Mouse (Mus musculus) lung, postnatal 0 days (tissue): ENCODE measurements around the gene Wnt1. TPM values are rescaled to one million over a fixed set of nuclear protein-coding genes. Genes with fewer than 3 reads are reported as not detected.

Experiments
- ATAC-seq: fragments of 200-750 bp; cut with Nextera tagmentation; 2 replicates; pipeline ENCODE4 v1.8.0; 2017; ENCODE audit warnings: moderate library complexity
- DNase-seq: peaks from one replicate; pipeline ENCODE4 v3.0.0-alpha.2; 2016; ENCODE audit warnings: low spot score
- H3K27ac ChIP-seq: fragments of 300-500 bp; sonication (generic); 2 replicates; pipeline ENCODE4 v1.5.1; 2014; ENCODE audit warnings: antibody characterized with exemption, mild to moderate bottlenecking, low read length, mixed read lengths
- H3K27me3 ChIP-seq: fragments of 300-500 bp; sonication (generic); replicated peaks from 2 replicates; pipeline ENCODE4 v1.6.1; 2014; ENCODE audit warnings: low read length, mixed read lengths; ENCODE audit not compliant: insufficient read depth
- H3K36me3 ChIP-seq: fragments of 300-500 bp; sonication (generic); 2 replicates; pipeline ENCODE4 v1.6.1; 2014; ENCODE audit warnings: low read length, mixed read lengths; ENCODE audit not compliant: insufficient read depth
- H3K4me1 ChIP-seq: fragments of 300-500 bp; sonication (generic); 2 replicates; pipeline ENCODE4 v1.6.1; 2014; ENCODE audit warnings: antibody characterized with exemption, low read depth, low read length, mixed read lengths; ENCODE audit not compliant: insufficient read depth
- H3K4me2 ChIP-seq: fragments of 300-500 bp; sonication (generic); replicated peaks from 2 replicates; pipeline ENCODE4 v1.6.1; 2014; ENCODE audit warnings: low read depth, mild to moderate bottlenecking, low read length, moderate library complexity, mixed read lengths
- H3K4me3 ChIP-seq: fragments of 300-500 bp; sonication (generic); 2 replicates; pipeline ENCODE4 v1.5.1; 2014; ENCODE audit warnings: low read depth, low read length
- H3K9ac ChIP-seq: fragments of 300-500 bp; sonication (generic); replicated peaks from 2 replicates; pipeline ENCODE4 v1.6.1; 2014; ENCODE audit warnings: low read depth, mild to moderate bottlenecking
- H3K9me3 ChIP-seq: fragments of 300-500 bp; sonication (generic); 2 replicates; pipeline ENCODE4 v1.6.1; 2016; ENCODE audit warnings: low read length, mixed read lengths
- CTCF ChIP-seq: IDR thresholded peaks from 2 replicates; pipeline ENCODE4 v1.5.1; 2016; ENCODE audit warnings: antibody characterized with exemption, mild to moderate bottlenecking
- EP300 ChIP-seq: IDR thresholded peaks from 2 replicates; pipeline ENCODE4 v1.6.1; 2016; ENCODE audit warnings: antibody characterized with exemption, mild to moderate bottlenecking, control low read depth
- WGBS: fragments of 180-500 bp; shearing (Covaris S2); extraction: QIAGEN DNeasy Blood & Tissue Kit; methylation state at CpG from one replicate; pipeline ENCODE4 v1.1.7; 2014; 5-methylcytosine and 5-hydroxymethylcytosine counted together
- polyA plus RNA-seq: library from polyadenylated mRNA; unstranded; fragments of >200 nt; fragmentation: Nextera tagmentation; extraction: Ambion mirVana; gene quantifications from 2 replicates; pipeline ENCODE4 v1.2.1, GENCODE M21; 2015

The Wnt1 gene
- polyA plus RNA-seq, 1 experiment from 2014 or later: not detected

DNA sequence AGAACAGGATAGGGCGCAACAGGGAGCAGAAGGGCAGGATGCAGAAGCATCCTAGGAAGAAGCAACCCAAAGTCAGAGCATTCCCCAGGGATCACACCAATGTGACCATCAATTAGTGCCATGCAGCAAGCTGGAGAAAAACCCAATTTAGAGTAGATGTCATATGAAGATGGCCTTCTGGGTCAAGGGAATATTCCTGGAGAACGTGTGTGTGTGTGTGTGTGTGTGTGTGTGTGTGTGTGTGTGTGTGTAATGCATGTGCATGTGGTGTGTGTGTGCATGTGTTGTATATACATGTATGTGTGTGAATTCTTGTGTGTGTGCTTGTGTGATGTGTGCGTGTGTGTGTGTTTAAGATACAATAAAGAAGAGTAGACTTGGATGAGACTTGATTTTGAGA lies 9.2 kb downstream of the Wnt1 start:
- WGBS: 53% methylated on average over 3 of the region's 3 CpGs

DNA sequence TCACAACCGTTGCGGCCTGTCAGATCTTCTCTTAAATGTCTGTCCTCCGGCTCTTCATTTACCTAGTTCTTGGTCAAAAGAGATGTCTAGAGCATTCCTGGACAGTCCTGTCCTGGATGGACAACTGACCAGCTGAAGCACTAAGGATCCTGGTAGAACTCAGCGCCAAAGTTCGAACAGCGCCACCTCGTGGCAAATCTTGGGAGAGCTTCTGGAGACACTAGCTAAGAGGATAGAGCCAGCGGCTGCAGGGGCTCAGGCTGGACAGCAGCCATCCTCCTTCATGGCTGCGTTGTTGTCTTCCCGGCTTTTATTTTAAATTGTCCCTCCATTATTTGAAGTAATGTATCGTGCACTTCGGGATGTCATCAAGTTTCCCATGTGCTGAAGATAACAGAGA lies 9.7 kb downstream of the Wnt1 start:
- DNase-seq (peak; percentile 77), ATAC-seq (peak; percentile 53)
- Histone ChIP-seq H3K36me3 (no peaks in the 10 kb centered on the region), H3K9me3 (no peaks in the 10 kb centered on the region), H3K4me2 (no peak overlapping the region), H3K27ac (no peak overlapping the region), H3K27me3 (peaks cover 89% of the 10 kb centered on the region), H3K4me3 (no peak overlapping the region), H3K4me1 (no peaks in the 10 kb centered on the region), H3K9ac (no peak overlapping the region)
- TF ChIP-seq EP300 (no peak), CTCF (peak; percentile 86)
- 14% methylated on average over 12 of the region's 12 CpGs for WGBS

More for the DNA sequence above, 9.2 kb downstream of the Wnt1 start:
- Histone ChIP-seq H3K27me3 (peaks cover 88% of the 10 kb centered on the region), H3K9me3 (no peaks in the 10 kb centered on the region), H3K4me1 (no peaks in the 10 kb centered on the region), H3K36me3 (no peaks in the 10 kb centered on the region), H3K27ac (no peak overlapping the region), H3K4me2 (no peak overlapping the region), H3K9ac (no peak overlapping the region), H3K4me3 (no peak overlapping the region)
- ATAC-seq (no peak), DNase-seq (no peak)
- no peak for TF ChIP-seq CTCF

DNA sequence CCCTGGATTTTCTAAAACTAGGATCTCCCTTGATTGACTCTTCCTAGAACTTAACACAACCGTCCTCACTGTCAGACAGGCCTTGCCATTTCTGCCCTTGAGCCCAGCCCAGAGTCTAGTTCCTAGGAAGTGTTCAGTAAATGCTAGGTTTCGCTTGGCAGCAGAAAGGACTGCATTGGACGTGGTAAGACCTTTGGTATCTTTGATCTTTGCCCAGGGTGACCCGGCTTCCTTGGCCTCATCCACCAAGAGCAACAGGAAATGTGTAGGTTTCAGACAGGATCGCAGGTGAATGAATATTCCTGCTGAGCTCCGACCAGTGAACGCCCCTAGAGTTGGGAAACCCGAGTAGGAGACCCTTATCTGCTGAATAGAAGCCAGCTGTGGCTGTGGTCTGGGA lies 13.3 kb downstream of the Wnt1 start:
- H3K9ac ChIP-seq: no peak overlapping the region
- no peak overlapping the region for H3K4me2 ChIP-seq
- H3K36me3 ChIP-seq: no peaks in the 10 kb centered on the region
- DNase-seq (no peak), ATAC-seq (no peak)
- H3K9me3 ChIP-seq: no peaks in the 10 kb centered on the region
- no peak overlapping the region for H3K4me3 ChIP-seq
- WGBS: 6% methylated on average over 8 of the region's 8 CpGs
- peaks cover 97% of the 10 kb centered on the region for H3K27me3 ChIP-seq
- H3K27ac ChIP-seq: no peak overlapping the region
- H3K4me1 ChIP-seq: peaks cover 16% of the 10 kb centered on the region; the same call in 1 of the 2 replicates
- no peak for TF ChIP-seq EP300
- no peak for TF ChIP-seq CTCF

DNA sequence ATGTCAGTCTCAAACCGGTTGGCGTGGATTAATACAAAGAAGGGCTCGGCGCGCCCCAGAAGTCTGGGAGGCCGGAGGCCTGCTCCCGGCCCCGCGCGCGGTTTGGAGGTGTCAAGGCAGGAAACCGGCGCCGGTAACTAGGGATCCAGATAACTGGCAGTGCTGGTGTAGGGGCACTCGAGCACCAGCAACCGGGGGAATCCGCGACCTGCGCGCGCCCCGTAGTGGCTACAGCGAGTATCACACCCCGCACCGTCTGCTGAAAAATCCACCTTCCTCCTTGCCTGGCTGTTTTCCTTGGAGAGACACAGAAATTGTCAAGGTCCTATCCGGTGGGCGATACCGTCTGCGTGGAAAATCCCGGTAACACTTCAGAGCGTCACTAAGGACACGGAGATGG lies 14.4 kb downstream of the Wnt1 start:
- TF ChIP-seq EP300 (no peak), CTCF (peak; percentile 87)
- DNase-seq (peak; percentile 76), ATAC-seq (peak; percentile 15; the same call in 1 of the 2 replicates)
- Histone ChIP-seq H3K9ac (no peak overlapping the region), H3K9me3 (no peaks in the 10 kb centered on the region), H3K27me3 (peaks cover 96% of the 10 kb centered on the region), H3K4me3 (peak overlapping the region; percentile 3; the same call in 1 of the 2 replicates), H3K36me3 (no peaks in the 10 kb centered on the region), H3K27ac (no peak overlapping the region), H3K4me1 (peaks cover 21% of the 10 kb centered on the region; the same call in 1 of the 2 replicates), H3K4me2 (peak overlapping the region; percentile 32; the same call in 1 of the 2 replicates)
- under 1% methylated on average over 32 of the region's 32 CpGs for WGBS

DNA sequence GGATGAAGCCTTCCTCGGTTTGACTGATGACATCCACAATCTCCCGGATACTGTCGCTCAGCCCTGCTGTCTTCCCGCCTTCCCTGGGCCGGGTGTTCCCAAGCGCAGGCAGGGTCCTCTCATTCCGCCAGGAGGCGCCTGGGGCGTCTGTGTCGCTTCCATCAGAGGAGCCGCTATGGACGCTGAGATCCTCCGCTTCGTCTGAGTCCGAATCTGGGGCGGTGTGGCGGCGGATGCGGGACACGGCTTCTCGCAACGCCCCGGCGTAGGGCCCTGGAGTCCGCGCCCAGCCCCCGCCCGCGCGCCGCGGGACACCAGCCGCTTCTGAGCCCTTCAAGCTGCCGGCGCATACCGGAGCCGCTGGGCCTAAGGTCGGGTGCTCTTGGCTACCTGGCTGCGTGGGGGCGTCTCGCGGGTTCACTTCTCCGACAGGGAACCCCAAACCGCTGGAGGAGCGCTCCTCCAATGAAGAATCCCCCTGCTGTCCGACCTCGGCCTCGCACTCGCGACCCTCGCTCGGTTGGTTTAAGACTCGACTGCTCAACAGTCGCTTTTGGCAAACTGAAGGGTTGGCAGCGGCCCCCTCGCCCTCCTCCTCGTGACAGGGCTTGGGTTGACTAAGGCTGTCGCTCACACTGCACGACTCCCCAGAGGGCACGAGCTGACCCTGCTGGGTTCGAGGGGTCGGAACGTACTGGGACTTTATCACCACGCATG lies 15.8 kb downstream of the Wnt1 start:
- Histone ChIP-seq H3K27ac (no peak overlapping the region), H3K4me3 (peak overlapping the region; percentile 47), H3K9ac (no peak overlapping the region), H3K27me3 (peaks cover 91% of the 10 kb centered on the region), H3K4me1 (peaks cover 21% of the 10 kb centered on the region; the same call in 1 of the 2 replicates), H3K9me3 (no peaks in the 10 kb centered on the region), H3K36me3 (no peaks in the 10 kb centered on the region), H3K4me2 (peak overlapping the region; percentile 80)
- peak; percentile 63 for ATAC-seq
- peak; percentile 76 for DNase-seq
- peak; percentile 80 for TF ChIP-seq CTCF
- no peak for TF ChIP-seq EP300
- WGBS: under 1% methylated on average over 64 of the region's 64 CpGs

DNA sequence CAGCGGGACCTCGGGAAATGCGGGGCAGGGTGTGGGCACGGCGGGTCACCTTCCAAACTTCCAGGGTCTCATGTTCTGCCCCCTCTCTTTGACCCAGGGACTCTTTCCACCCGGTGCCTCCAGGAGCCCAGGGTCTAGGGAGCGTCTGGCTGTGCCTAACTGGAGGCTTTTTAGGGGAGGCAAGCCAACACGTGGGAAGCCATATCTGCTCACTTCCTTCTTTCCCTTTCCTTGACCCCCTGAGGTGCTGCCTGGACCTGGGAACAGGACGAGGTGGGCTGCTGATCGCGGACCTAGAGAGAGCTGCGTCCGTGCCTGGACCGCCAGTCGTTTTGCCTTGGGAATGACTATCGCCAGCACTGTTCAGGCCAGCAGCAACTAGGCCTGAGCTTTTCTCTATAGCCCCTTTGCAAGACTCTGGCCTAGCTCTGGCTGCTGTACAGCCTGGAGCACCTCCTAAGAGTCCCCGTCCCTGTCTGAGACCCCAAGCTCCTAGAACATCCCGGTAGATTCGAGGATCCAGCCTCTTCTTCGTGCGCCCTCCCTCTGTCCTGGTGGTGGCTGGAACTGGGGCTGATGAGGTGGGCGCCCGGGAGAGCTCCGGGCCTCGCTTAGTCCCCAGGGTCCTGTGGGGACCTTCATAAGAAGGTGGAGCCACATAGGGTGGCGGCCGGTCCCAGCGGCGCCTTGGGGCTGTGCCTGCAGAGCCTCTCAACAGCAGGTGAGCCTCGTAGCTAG lies 16.6 kb downstream of the Wnt1 start:
- 0 out of 2 replicates have a peak, but pooled peaks have one; percentile 4 for ATAC-seq
- Histone ChIP-seq H3K27ac (no peak overlapping the region), H3K4me3 (peak overlapping the region; percentile 47), H3K4me1 (peaks cover 21% of the 10 kb centered on the region; the same call in 1 of the 2 replicates), H3K36me3 (no peaks in the 10 kb centered on the region), H3K27me3 (peaks cover 84% of the 10 kb centered on the region), H3K9me3 (no peaks in the 10 kb centered on the region), H3K9ac (no peak overlapping the region), H3K4me2 (peak overlapping the region; percentile 60)
- 20% methylated on average over 29 of the region's 30 CpGs for WGBS
- DNase-seq: no peak
- TF ChIP-seq CTCF: no peak
- no peak for TF ChIP-seq EP300
